Mouse (Mus musculus): ENCODE data around the gene Lmod3.
A peak's percentile ranks its signal among the peaks of the same experiment; 100 is the strongest.
"Not testable (repeated sequence)": the region's sequence is repeated elsewhere in the genome, so short reads cannot be mapped to it uniquely, and the experiment has no call there.

Lmod3 gene

DNA sequence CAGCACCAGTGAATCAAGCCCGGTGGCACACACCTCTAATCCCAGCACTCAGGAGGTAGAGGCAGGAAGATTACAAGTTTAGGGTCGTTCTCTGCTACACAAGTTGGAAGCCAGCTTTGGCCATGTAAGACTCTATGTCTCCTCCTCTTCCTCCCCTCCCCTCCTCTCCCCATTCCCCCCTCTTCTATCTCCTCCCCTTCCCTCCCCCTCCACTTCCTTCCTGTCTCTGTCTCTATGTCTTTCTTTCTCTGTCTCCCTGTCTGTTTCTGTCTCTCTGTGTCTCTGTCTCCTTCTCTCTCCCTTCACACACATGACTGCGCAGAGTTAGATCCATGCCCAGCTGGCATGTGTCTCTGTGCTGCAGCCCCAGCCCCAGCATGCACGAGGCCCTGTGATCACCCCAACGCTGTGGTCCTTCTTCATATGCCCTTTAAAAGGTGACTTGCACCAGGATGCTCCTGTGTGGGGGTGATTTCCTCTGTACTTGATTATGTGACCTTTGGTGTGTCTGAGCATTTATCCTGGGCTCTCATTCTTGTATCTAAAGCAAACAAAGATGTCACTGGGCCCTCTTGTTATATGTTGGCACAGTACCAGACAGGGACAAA is 24.4 kb upstream of the Lmod3 start:
- DNase-seq (ENCODE audit: extremely low read depth, low read depth, low spot score): no peak

- DNase-seq (ENCODE audit: extremely low read depth, low read depth, low spot score): no peak
These were observed 23.8 kb upstream of the Lmod3 start for GRCm38 (mm10) chr6:97276366-97276765.

DNA sequence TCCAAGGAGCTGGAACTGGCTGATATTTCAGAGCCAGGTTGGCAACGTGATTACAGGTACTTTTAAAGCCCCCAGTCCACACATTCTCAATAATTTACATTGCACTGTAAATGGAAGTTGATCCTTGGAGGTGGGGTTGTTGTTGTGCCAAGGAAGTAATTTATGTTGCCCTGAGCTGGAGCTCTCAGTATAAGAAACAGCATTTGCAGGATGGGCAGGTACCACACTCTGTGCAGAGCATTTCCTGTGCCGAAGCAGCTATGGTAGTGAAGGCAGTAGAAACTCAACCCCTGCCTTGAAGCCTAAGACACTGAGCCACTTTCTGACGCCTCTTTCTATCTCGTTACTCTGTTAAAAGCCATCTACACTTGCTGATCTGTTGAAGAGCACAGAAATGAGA is 23.2 kb upstream of the Lmod3 start:
- DNase-seq (ENCODE audit: extremely low read depth, low read depth, low spot score): no peak

DNA sequence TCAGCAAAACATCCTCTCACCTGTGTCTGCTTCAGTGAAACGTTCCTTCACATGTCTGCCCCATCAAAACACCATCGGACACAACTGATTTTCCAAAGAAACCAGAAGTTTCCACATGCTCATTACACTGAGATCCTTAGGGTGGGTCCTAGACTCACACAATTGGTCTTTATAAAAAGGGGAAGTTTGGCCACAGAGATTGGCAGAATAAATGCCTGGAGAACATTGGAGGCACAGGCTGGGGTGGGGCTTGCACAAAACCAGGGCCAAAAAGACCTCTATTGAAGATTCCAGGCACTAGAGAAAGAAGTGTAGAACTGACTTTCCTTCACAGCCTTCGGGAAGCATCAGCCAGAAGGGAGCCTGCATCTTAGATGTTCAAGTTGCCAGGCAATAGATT is 21.2 kb upstream of the Lmod3 start:
- no peak for DNase-seq (ENCODE audit: extremely low read depth, low read depth, low spot score)

- DNase-seq (ENCODE audit: extremely low read depth, low read depth, low spot score): no peak
These were observed 20.6 kb upstream of the Lmod3 start for GRCm38 (mm10) chr6:97273058-97273710.

GRCm38 (mm10) chr6:97272349-97272748 is 19.8 kb upstream of the Lmod3 start:
- no peak for DNase-seq (ENCODE audit: extremely low read depth, low read depth, low spot score)

GRCm38 (mm10) chr6:97269596-97269995 is 17.0 kb upstream of the Lmod3 start:
- DNase-seq (ENCODE audit: extremely low read depth, low read depth, low spot score): no peak

DNA sequence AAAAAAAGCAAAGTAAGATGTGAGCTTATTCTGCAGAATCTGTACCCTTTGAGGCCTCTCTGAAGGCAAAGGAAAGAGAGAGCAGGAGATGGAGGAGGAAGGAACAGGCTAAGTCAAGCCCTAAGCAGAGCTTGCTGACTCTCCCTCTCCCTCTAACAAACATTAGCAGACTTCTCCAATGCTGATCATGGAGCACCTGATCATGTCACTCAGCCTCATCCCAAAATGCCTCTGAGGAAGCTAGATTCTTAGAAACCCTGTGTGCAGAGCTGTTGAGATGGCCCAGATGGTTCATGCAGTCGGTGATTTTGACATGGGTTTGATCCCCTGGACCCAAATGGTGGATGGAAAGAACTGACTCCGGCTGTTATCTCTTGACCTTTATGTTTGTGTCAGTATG is 14.6 kb upstream of the Lmod3 start:
- DNase-seq (ENCODE audit: extremely low read depth, low read depth, low spot score): no peak

DNA sequence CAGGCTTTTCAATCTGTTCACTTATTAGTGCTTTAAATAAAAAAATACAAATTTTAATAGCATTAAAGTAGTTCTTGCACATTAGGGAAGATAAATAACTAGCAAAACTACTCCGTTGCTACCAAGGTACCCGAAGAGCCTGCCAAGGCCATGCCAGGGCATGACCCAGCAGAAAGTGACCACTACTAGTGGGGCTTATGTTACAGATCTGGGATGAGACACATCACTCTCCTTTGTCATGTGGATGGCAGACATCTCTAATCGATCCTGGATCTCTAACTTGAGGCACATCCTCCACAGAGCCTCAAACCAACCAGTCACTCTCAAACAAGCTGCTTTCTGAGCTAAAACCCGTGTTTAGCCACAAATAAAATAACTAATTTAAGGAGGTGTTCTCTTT is 14.1 kb upstream of the Lmod3 start:
- DNase-seq (ENCODE audit: extremely low read depth, low read depth, low spot score): no peak

GRCm38 (mm10) chr6:97265705-97266104 is 13.1 kb upstream of the Lmod3 start:
- no peak for DNase-seq (ENCODE audit: extremely low read depth, low read depth, low spot score)

- DNase-seq (ENCODE audit: extremely low read depth, low read depth, low spot score): no peak
These were observed 12.7 kb upstream of the Lmod3 start for GRCm38 (mm10) chr6:97265240-97265639.

GRCm38 (mm10) chr6:97263750-97264149 is 11.2 kb upstream of the Lmod3 start:
- DNase-seq (ENCODE audit: extremely low read depth, low read depth, low spot score): not testable (repeated sequence)

GRCm38 (mm10) chr6:97262229-97262628 is 9.7 kb upstream of the Lmod3 start:
- DNase-seq (ENCODE audit: extremely low read depth, low read depth, low spot score): no peak

DNA sequence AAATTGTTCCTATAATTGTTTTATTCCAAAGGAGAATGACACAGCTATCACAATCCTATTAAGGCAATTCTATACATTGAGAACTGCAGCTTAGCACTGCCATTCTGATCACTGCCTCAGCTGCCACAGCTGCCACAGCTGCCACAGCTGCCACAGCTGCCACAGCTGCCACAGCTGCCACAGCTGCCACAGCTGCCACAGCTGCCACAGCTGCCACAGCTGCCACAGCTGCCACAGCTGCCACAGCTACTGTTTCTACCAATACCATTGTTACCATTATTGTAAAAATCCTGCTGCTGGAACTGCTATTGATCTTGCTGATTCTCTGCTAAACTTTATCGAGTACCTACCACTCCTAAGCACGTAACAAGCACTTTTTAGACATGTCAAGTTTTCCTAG is 7.4 kb upstream of the Lmod3 start:
- DNase-seq (ENCODE audit: extremely low read depth, low read depth, low spot score): not testable (repeated sequence)

- DNase-seq (ENCODE audit: extremely low read depth, low read depth, low spot score): no peak
These were observed 5.9 kb upstream of the Lmod3 start for GRCm38 (mm10) chr6:97258489-97258888.

DNA sequence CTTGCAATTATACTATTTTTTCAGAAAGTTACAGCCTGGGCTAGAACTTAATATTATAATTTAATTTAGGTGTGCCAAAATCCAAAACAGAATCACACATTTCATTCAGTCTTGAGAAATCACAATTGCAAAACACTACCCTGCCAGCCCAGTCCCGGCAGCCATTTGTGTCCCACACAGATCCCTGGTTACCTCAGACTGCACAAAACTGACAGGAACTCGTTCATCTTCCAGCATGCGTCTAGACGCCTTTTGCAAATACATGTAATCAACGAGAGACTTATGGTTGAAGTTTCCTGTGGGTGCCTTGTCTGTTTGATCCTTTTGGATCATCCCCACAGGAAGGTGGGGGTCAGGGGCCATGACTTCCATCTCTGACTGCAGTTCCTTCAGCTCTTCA is 473 bp downstream of the Lmod3 start:
- peak; percentile 45 for DNase-seq (ENCODE audit: extremely low read depth, low read depth, low spot score)

DNA sequence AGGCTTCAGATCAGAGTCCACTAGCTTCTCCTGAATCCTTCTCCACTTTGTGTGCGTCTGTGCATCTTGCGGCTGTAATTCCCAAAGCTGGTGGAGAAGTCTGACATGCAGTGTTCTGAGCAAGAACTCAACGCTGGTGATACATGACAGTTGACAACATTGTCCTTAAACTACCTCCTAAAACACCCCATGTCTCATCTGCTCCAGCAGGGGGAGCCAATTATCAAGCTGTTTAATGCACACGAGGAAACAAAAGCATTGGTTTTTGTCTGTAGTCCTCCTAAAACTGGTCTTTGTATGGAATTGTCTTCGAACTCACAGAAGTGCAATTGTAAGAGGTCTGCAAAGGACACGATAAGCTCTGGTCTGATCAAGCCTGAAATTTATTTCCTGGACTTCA is 1.6 kb downstream of the Lmod3 start:
- no peak for DNase-seq (ENCODE audit: extremely low read depth, low read depth, low spot score)

GRCm38 (mm10) chr6:97245200-97245599 is 7.4 kb downstream of the Lmod3 start:
- DNase-seq (ENCODE audit: extremely low read depth, low read depth, low spot score): no peak

DNA sequence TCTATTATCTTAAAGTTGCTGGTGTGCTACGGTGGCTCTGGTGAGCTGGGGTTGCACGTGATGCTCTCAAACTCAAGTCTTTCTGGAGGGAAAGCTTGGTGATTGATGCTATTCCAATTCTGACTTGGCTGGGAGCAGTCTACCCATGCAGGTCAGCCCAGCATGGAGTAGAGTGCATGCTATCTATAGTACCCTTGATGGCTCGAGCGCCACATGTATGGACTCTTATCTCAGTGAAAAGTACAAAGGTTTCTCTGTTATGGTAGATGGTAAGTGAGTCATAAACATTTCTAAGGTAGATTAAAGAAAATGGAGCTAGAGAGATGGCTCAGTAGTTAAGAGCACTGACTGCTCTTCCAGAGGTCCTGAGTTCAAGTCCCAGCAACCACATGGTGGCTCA is 10.0 kb downstream of the Lmod3 start:
- no peak for DNase-seq (ENCODE audit: extremely low read depth, low read depth, low spot score)

DNA sequence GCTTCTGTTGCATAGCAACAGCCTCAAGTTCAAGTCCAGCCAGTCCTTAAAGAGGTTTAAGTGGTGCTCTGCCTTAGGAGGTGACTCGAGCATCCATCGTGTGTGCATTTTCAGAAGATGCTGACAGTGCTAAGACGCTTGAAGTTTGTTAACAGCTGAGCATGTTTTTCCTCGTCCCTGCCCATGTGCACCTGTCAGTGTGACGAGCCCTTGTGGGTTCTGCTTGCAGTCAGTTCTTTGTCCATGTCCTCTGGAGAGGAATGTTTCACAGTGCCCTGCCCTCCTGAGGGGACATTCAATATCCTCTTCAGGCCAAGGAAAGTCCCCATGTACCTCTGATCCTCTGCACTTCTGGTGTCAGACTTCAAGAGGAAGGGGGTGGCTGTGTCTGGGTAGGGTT is 12.5 kb downstream of the Lmod3 start:
- DNase-seq (ENCODE audit: extremely low read depth, low read depth, low spot score): no peak

DNA sequence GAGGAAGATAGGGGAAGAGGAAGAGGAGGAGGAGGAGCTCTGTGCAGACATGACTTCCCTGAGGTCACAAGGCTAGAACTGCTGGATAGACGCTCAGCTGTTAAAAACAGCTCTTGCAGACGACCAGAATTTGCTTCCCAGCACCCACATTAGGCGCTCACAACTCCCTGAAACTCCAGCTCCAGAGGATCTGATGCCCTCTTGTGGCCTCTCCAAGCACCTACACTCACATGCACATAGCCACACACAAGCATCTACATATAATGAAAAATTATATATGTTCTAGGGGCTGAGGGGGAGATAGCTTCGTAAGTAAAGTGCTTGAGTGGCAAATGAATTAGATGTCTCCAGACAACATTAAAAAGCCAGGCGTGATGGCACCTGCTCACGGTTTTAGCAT is 13.2 kb downstream of the Lmod3 start:
- DNase-seq (ENCODE audit: extremely low read depth, low read depth, low spot score): no peak

DNA sequence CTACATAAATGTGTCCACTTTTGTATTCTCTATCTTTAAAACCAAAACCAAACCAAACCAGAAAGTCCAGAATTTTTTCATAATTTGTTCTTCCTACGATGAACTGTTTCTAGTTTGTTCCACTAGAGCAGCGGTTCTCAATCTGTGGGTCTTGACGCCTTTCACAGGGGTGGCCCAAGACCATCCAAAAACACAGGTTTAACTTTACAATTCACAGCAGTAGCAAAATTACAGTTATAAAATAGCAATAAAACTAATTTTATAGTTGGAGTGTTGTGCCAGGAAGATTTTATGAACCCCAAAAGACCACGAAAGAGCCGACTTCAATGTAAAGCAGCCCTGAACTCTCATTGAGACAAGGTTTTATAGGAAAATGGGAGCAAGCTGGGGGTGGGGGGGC is 16.5 kb downstream of the Lmod3 start:
- DNase-seq (ENCODE audit: extremely low read depth, low read depth, low spot score): no peak

Data from fat pad, adult 2 months (tissue).